Mouse (Mus musculus) gastrocnemius, adult 18-20 months (tissue): ENCODE results near the gene Zfp771. TPM values are rescaled to one million over a fixed set of nuclear protein-coding genes. Genes with fewer than 3 reads are reported as not detected.
A peak's percentile ranks its signal among the peaks of the same experiment; 100 is the strongest.

Source experiments
- DNase-seq: peaks from one replicate; pipeline ENCODE4 v3.0.0; 2021; ENCODE audit warnings: low spot score
- total RNA-seq, 2 experiments: library from RNA; stranded (reverse); gene quantifications; 2 replicates each; pipeline ENCODE4 v1.2.3; 2021

Zfp771 gene
- total RNA-seq, 2 experiments from 2014 or later, result 19.7 to 21.1 TPM

DNA sequence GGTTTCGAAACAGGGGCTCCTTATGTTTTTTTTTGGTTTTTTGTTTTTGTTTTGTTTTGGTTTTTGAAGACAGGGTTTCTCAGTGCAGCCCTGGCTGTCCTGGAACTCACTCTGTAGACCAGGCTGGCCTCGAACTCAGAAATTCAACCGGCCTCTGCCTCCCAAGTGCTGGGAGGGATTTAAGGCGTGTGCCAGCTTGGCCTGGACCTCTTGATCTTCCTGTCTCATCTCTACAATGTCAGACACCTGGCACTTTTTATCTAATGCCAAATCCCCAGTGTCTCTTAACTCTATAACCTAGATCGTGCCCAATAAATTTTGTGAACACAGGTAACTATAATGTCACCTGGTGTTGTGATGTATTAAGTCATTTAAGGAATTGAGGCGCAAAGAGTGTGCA, 9.3 kb downstream of the Zfp771 start:
- no peak for DNase-seq

DNA sequence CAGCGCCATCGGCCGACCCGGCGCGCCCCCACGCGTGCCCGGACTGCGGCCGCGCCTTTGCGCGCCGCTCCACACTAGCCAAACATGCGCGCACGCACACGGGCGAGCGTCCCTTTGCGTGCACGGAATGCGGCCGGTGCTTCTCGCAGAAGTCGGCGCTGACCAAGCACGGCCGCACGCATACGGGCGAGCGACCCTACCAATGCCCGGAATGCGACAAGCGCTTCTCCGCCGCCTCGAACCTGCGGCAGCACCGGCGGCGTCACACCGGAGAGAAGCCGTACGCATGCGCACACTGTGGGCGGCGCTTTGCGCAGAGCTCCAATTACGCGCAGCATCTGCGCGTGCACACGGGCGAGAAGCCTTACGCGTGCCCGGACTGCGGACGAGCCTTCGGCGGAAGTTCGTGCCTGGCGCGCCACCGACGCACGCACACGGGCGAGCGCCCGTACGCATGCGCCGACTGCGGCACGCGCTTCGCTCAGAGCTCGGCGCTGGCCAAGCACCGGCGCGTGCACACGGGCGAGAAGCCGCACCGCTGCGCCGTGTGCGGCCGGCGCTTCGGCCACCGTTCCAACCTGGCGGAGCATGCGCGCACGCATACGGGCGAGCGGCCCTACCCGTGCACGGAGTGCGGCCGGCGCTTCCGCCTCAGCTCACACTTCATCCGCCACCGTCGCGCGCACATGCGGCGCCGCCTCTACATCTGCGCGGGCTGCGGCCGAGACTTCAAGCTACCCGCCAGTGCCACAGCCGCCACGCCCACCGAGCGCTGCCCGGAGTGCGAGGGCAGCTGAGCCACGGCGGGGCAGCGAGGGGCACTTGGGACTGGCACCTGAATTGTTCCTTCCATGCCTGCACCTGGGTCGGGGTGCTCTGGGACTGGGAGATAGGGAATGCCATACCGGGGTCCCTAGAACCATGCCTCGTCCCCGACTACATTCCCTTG, 10.0 kb downstream of the Zfp771 start:
- DNase-seq, result peak; percentile 95

DNA sequence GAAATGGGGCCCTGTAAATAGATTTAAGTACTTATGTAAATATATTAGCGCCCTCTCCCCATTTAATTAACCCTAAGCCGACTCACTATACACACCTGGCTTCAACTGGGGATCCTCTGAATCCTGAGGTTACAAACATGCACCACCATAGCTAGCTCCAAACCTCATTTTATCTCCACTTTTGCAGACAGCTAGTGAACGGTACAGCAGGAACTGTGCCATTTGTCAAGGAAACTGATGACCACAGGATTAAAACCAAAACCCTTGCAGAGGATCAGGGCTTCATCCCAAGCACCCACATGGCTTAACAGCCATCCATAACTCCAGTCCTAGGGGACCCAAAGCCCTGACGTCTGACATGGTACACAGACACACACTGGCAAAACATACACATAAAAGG, 10.9 kb downstream of the Zfp771 start:
- no peak for DNase-seq

DNA sequence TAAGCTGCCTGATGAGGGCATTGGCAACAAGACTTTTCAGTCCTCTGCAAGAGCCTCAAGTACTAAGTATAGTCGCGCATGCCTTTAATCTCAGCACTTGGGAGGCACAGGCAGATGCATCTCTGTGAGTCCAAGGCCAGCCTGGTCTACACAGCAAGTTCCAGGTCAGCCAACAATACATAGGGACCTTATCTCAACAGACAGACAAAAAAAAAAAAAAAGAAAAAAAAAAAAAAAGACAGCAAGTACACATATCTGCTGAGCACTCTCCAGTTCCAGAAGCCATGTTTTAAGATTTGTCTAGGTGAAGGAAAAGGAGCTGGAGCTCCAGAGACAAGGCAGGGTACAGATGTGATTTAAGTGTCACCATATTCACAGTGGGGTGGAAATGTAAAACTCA, 11.9 kb downstream of the Zfp771 start:
- DNase-seq, result no peak

DNA sequence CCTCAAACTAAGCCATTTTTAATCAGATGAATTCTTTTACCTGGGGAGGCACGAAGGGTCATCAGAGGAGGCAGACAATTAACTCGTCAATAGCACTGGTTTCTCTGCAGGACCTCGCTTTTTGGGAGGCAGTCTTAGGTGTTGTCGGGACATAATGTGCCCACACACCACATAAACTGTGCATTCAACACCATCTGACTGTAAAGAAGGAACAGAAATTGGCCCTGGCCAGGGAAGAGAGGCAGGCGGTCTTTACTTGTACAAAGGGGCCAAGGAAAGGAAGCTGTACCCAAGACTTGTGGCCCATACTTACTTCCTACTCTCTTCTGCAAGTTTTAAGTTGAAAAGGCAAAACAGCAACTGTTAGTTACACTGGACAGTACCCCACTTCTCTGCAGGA, 12.4 kb downstream of the Zfp771 start:
- DNase-seq, result no peak

DNA sequence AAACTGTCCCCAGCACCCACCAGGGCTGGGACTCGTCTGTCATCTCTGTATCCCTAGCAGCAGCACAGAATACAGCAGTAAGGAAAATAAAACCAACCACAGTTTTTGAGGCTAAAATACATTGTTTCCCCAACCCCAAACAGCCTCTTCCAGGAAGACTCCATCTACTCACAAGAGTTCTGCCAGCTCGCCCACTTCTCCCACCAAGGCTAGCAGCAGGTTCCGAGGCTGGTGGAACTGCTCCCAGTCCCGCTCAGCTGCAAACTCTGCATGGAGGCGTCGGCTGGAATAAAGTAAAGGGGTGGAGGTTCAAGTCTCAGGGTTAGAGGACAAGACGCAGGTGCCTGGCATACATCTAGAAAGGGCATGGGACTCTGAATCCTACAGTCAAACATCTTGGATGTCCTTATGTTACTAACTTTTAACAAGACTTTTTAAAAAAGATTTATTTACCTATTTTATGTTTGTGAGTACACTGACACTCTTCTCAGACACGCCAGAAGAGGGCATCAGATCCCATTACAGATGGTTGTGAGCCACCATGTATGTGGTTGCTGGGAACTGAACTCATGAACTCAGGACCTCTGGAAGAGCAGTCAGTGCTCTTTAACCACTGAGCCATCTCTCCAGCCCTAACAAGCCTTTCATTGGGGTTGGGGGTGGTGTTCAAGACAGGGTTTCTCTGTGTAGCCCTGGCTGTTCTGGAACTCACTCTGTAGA, 15.3 kb downstream of the Zfp771 start:
- no peak for DNase-seq

DNA sequence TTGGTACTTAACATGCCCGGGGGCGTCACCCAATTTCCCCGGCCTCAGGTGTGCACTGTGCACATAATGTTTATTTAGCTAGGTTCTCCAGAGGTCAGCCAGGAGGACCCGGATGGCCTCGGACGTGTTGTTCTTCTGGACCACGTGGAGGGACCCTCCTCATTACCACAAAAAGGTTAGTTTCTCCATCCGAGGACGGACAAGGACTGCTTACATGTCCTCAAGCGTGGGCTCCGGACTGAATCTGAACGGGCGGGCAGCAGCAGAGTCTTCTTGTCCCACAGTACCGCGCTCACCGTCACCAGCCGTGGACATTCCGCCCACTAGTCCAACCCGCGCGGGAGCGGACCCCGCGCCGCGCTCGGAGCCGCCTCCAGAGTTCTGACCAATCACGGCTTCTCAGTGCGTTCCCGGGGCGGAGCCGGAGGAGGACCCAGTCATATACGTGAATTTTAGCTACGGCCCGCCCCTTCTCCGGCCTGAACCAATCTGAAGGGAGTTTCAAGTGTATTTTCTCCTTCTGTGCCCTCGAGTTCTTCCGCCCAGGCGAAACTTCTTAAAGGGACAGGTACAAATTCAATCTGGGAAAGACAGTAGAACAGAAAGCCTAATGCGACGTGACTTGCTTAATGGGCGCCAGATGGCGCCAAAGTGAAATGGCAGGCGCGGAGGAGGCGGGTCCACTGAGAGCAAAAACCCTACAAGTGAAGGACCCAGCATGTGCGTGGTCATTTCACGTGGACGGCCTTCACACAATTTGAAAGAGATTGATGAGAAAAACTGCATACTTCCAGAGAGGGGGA, 16.4 kb downstream of the Zfp771 start, which contains the start of gene Dctpp1:
Gene Dctpp1, minus strand, starts transcription at position 401 of the 803 bp plus-strand sequence.
- DNase-seq, result peak; percentile 98

DNA sequence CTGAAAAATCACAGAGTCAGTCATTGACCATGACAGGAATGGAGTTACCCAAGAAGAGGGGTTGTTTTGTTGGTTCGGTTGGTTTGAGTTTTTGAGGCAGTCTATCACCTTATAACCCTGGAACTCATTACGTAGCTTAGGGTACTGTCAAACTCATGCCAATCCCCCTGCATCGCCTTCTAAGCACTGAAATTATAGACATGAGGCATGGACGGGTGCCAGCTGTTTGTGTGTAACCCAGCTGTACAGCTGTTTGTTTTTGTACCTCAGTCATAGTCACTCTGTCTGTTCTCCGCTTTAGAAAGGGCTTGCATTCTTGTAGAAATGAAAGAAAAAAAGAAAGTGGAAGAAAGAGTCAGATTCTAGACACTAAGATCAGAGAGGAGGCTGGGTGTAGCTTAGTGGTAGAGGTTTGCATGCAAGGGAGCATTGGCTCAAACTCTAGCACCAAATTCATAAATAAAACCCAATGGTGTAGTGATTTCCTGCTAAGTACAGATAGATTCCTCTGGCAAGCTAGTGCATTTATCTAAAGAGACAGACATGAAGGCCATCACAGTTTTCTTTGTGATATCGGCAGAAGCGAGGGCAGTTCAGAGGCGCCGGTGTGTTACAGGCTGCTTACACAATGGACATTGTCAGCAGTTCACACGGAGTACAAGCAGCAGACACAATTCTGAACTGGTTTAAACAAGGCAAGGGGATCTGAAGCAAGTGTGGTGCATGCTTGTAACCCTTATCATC, 18.3 kb downstream of the Zfp771 start:
- no peak for DNase-seq

DNA sequence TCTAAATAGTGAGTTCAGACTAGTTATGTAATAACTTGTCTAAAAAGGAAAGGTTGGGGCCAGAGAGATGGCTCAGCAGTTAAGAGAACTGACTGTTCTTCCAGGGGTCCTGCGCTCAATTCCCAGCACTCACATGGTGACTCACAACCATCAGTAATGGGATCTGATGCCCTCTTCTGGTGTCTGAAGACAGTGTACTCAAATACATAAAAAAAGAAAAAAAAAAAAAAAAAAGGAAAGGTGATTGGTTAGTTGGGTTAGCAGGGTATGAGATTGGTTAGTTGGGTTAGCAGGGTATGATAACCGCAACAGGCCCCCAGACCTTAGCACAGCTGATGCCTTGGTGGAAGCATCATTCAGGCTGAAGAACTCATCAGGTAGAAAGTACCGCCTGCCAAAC, 19.5 kb downstream of the Zfp771 start:
- DNase-seq, result no peak

DNA sequence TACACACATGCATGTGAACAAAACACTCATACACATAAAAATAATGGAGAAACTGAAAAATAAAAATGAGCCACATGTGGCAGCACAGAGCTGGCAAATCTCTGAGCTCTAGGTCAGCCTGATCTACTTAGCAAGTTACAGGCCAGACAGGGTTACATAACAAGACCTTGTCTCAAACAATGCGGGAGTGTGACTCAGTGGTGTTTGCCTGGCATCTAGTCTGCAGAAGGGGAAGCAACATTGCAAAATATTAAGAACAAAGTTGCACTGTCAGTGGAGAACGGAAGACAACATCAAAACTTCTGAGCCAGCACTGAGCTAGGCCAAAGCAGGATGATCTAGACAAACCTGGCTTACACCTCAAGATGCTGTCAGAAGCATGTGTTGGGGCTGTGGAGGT, 26.2 kb downstream of the Zfp771 start:
- no peak for DNase-seq

DNA sequence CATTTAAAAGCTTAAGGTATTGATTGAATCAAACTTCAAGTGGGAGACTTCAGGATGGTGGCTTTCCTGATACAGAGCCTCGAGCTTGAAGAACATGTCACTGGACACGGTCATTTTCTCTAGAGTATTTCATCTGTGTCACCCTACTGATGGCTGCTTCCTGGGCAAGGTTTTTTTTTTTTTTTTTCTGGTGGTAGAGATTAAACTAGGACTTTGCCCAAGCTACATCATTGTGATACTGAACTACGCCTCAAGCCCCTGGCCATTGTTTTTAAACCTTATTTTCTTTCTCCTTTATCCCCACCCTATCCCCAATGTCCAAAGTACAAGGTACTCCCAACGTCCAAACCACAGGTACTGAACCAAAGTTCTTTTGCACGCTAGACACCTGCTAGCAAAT, 26.6 kb downstream of the Zfp771 start:
- no peak for DNase-seq

DNA sequence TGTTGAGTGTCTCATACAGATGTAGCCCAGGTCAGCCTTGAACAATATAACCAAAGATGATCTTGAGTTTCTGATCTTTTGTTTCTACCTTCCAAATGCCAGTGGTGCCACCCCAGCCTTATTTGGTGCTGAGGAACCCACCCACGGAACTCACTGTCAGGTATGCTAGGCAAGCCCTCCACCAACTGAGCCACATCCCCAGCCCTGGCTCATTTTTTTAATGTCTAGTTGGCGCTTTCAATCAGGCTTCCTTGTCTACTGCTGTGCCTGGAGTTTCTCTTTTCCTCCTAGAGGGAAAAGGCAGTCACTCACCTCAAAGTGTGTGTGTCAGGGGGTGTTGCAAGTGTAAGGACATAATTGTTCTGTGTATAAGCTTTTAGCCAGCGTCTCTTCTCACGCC, 27.0 kb downstream of the Zfp771 start:
- DNase-seq, result no peak

DNA sequence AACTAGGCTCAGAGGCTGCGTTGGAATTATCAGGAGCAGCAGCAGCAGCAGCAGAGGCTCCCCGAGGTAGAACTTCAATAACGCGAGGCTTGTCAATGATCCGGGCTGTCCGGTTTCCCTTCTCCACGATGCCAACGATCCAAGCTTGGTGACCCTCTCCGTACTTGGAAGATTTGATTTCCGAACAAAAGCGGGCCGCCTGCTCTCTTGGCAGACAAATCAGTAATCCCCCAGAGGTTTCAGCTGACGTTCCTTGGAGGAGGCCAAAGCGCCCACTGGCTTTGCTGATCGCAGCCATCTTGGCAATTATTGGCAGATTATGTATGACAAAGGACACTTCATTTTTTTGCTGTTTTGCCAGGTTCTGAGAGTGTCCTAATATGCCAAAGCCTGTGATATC, 28.5 kb downstream of the Zfp771 start:
- DNase-seq, result no peak

DNA sequence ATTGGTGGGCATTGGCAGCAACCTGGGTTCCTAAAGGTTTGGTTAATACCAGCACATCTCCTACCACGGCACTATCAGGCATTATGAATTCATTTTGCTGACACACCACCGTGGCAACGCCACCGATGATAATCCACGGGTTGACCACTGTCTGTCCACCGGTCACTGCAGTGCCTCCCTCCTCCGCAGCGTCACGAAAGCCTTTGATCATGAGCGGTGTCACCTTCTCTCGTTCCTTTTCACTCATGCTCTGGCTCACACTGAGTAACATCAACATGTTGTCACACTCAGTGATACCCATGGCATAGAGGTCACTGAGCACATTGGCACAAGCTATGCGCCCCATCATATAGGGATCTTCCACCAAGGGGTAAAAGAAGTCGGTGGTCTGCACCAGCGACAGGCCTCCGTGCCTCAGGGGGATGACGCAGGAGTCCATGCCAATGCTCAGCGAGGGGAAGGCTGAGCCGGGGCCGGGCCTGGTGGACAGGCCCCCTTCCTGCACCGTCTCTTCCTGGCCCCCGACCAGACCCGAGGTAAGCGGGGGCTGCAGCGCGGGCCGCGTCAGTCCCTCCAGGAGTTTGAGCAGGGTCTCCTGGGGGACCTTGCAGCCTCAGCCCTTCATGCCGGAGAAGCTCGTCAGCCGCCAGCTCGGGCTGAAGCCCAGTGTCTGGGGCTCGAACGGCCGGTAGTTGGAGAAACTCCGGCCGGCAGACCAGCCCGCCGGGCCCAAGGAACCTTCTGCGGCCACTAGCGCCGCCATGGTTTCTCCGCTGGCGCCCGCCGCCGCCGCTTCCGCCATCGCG, 29.2 kb downstream of the Zfp771 start:
- DNase-seq, result peak; percentile 19

DNA sequence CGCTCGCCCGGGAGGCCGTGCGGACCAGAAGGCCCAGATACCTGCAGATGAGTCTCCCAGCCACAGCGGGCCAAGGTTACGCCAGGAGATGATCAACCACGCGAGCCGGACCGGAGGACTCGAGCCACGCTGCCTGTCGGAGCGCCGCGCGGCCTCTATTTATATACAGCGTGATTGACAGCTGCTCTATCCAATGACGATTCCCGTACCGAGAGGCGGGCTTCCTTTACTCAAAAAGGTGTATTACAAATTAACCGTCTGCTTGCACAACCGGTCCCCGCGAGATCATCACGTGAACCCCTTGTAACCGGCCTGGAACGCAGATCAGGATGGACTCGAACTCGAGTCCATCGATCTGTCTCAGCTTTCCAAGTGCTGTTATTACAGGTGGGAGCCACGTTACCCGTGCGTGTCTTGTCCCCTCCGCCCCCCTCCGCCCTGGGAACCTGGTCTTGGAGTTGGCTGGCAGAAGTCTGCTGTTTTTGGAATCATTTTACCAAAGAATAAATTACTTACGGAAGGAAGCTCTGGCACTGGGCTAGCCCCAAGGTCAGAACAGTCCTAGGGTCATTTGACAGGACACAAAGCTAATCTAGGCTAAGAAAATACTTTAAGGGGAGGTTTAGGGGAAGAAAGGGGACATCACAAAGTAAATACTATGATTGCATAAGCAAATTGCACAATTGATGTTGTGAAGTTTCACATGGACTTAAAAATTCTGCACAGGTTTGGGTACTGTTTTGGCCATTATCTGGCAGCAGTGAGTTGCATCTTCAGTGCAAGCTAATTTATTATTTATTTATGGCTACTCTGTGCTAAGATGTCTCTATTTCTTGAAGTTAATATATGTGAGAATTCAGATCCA, 30.1 kb downstream of the Zfp771 start, which contains the start of gene Sephs2:
Gene Sephs2, minus strand, starts transcription at position 131 of the 865 bp plus-strand sequence.
- peak; percentile 96 for DNase-seq

DNA sequence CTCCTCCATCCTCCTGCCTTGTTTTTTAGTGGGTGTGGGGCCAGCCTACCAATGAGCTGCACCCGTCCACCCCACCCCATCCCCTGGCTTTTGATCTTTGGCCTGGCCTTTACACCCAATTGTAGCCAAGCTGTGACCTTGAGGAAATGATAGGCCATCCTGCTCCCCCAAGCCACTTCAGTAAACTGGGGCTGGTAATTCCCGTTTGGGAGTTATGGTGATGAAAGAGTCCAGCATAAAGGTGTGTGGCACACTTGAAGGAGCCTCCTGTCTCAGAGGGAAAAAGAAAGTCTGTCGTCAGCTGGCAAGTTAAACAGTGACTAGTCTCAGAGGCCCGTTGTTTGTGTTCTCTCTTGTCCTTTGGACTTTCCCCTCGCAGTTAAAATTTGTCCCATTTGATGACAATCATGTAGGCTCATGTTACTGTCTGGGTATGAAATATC, 32.5 kb downstream of the Zfp771 start:
- no peak for DNase-seq

DNA sequence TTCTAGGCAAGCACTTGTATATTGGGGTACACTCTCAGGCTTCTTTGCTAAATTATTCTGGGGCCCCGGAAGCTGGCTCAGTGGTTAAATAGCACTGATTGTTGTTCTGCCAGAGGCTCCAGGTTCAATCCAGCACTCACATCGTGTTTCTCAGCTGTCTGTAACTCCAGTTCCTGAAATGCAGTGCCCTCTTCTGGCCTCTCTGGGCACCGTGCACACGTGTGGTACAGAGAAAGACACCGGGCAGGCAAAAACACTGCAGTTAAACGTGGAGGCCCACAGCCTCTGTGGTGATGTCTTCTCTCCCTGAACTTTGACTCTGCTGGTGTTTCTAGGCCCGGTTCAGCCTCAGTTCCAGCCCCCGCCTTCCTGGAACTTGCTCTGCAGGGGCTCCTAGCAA, 34.2 kb downstream of the Zfp771 start:
- peak; percentile 35 for DNase-seq

DNA sequence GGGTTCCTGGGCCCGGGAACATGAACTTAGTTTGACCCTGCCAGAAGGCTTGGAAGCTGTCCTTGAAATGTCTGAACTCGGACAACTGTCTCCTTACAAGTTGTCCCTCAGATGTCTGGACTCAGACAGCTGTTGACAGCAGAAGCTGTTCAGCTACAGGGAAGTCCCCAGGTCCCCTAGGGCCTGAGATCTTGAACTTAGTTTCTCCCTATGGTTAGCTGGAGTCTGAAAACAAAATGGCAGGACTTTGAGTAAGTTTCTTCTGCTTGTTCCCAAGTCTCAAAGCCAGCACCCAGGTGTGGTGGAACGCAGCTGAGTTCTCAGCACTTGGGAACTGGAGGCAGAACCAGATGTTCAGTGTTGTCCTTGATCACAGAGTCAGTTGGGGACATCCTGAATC, 36.0 kb downstream of the Zfp771 start:
- no peak for DNase-seq

DNA sequence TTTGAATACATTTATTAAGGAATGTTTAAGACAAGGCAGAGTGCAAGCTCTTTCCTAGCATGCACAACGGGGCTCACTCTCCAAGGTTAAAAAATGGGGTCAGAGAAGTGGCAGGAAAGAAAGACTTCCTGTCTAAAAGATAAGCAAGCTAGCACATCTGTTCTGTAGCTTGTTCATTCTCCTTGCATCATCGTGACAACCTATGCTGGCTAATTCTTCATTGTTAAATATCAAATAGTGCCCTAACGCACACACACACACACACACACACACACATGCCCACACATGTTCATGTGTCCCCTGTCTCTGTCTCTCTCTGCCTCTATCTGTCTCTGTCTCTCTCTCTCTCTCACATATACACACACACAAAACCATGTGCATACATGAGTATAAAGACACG, 37.0 kb downstream of the Zfp771 start:
- no peak for DNase-seq
